Mouse (Mus musculus) MEL (cell line): Measurements from ENCODE around the gene Wdr81. TPM values are rescaled to one million over a fixed set of nuclear protein-coding genes. Genes with fewer than 3 reads are reported as not detected.
A peak's percentile ranks its signal among the peaks of the same experiment; 100 is the strongest.

ENCODE experiments used
- DNase-seq: peaks from one replicate; pipeline ENCODE4 v3.0.0; 2011; ENCODE audit warnings: low read depth, low spot score
- H3K27ac ChIP-seq: 2 replicates; pipeline ENCODE4 v1.5.1; 2012; ENCODE audit warnings: low read depth, mild to moderate bottlenecking, control low read depth, low read length, moderate library complexity; ENCODE audit not compliant: control insufficient read depth
- H3K27me3 ChIP-seq, 2 experiments: fragments of 150-350 bp in 1 of 2; sonication (generic) in 1 of 2; 2 replicates each; pipeline ENCODE4 v1.6.1; 2012; ENCODE audit warnings: low read length in 2 of 2, mild to moderate bottlenecking in 2 of 2, improper control_type of control experiment in 1 of 2, moderate library complexity in 1 of 2; ENCODE audit not compliant: insufficient read depth in 2 of 2, control insufficient read depth in 1 of 2
- H3K36me3 ChIP-seq, 2 experiments: 2 replicates each; pipeline ENCODE4 v1.6.1; 2012 to 2014; ENCODE audit warnings: low read length in 2 of 2, improper control_type of control experiment in 1 of 2, inconsistent platforms in 1 of 2, mild to moderate bottlenecking in 1 of 2; ENCODE audit not compliant: insufficient read depth in 2 of 2, control insufficient read depth in 1 of 2
- H3K4me1 ChIP-seq, 2 experiments: fragments of 150-350 bp in 1 of 2; sonication (generic) in 1 of 2; 2 replicates each; pipeline ENCODE4 v1.6.1; 2012; ENCODE audit warnings: low read length in 2 of 2, improper control_type of control experiment in 1 of 2, mild to moderate bottlenecking in 1 of 2; ENCODE audit not compliant: insufficient read depth in 2 of 2, control insufficient read depth in 1 of 2
- H3K4me3 ChIP-seq, 2 experiments: fragments of 150-350 bp in 1 of 2; sonication (generic) in 1 of 2; 2 replicates each; pipeline ENCODE4 v1.5.1; 2012; ENCODE audit warnings: low read depth in 2 of 2, low read length in 2 of 2, mild to moderate bottlenecking in 2 of 2, moderate library complexity in 2 of 2, control low read depth in 1 of 2, improper control_type of control experiment in 1 of 2; ENCODE audit not compliant: control insufficient read depth in 1 of 2, insufficient read depth in 1 of 2
- H3K79me2 ChIP-seq: 2 replicates; pipeline ENCODE4 v1.6.1; 2012; ENCODE audit warnings: mild to moderate bottlenecking, low read length, moderate library complexity; ENCODE audit not compliant: control insufficient read depth, poor library complexity, insufficient read depth
- H3K9ac ChIP-seq: 2 replicates; pipeline ENCODE4 v1.6.1; 2012; ENCODE audit warnings: low read depth, mild to moderate bottlenecking, control low read depth, low read length, moderate library complexity; ENCODE audit not compliant: control insufficient read depth, poor library complexity, severe bottlenecking
- H3K9me3 ChIP-seq: fragments of 150-350 bp; sonication (generic); replicated peaks from 2 replicates; pipeline ENCODE4 v1.6.1; 2012; ENCODE audit warnings: mild to moderate bottlenecking, low read length, improper control_type of control experiment, moderate library complexity; ENCODE audit not compliant: insufficient read depth
- CHD1 ChIP-seq: IDR thresholded peaks from 2 replicates; pipeline ENCODE4 v1.6.1; 2012; ENCODE audit warnings: low read depth, mild to moderate bottlenecking, inconsistent platforms, low read length, improper control_type of control experiment
- CHD2 ChIP-seq: IDR thresholded peaks from 2 replicates; pipeline ENCODE4 v1.6.1; 2011; ENCODE audit warnings: low read length, improper control_type of control experiment
- CTCF ChIP-seq, 3 experiments: IDR thresholded peaks in 2 of 3; conservative IDR thresholded peaks in 1 of 3; 2 replicates each; pipeline ENCODE4 v1.5.1; 2011 to 2012; ENCODE audit warnings: low read length in 3 of 3, low read depth in 2 of 3, mild to moderate bottlenecking in 2 of 3, improper control_type of control experiment in 1 of 3, inconsistent platforms in 1 of 3, mixed read lengths in 1 of 3, moderate library complexity in 1 of 3; ENCODE audit not compliant: control insufficient read depth in 1 of 3, insufficient read depth in 1 of 3, poor library complexity in 1 of 3, severe bottlenecking in 1 of 3
- ETS1 ChIP-seq: IDR thresholded peaks from 2 replicates; pipeline ENCODE4 v1.6.1; 2012; ENCODE audit warnings: low read depth, mild to moderate bottlenecking, inconsistent platforms, low read length, improper control_type of control experiment, moderate library complexity
- GABPA ChIP-seq: IDR thresholded peaks from 2 replicates; pipeline ENCODE4 v1.6.1; 2012; ENCODE audit warnings: low read depth, mild to moderate bottlenecking, inconsistent platforms, low read length, improper control_type of control experiment, moderate library complexity
- GATA1 ChIP-seq: IDR thresholded peaks from 2 replicates; pipeline ENCODE4 v1.6.1; 2011; ENCODE audit warnings: low read depth, low read length, improper control_type of control experiment
- JUND ChIP-seq: IDR thresholded peaks from 2 replicates; pipeline ENCODE4 v1.6.1; 2011; ENCODE audit warnings: low read depth, mild to moderate bottlenecking, improper control_type of control experiment, low read length
- KAT2A ChIP-seq: conservative IDR thresholded peaks from 2 replicates; pipeline ENCODE4 v1.6.1; 2012; ENCODE audit warnings: low read depth, low read length, improper control_type of control experiment, inconsistent platforms
- MAFK ChIP-seq: IDR thresholded peaks from 2 replicates; pipeline ENCODE4 v1.6.1; 2011; ENCODE audit warnings: low read depth, mild to moderate bottlenecking, low read length, improper control_type of control experiment, borderline replicate concordance
- MAX ChIP-seq: IDR thresholded peaks from 2 replicates; pipeline ENCODE4 v1.6.1; 2011; ENCODE audit warnings: low read length, improper control_type of control experiment
- MAZ ChIP-seq: IDR thresholded peaks from 2 replicates; pipeline ENCODE4 v1.6.1; 2012; ENCODE audit warnings: low read depth, mild to moderate bottlenecking, inconsistent platforms, low read length, improper control_type of control experiment
- MEF2A ChIP-seq: IDR thresholded peaks from 2 replicates; pipeline ENCODE4 v1.6.1; 2014; ENCODE audit warnings: low read depth, mild to moderate bottlenecking, inconsistent platforms, low read length, improper control_type of control experiment; ENCODE audit not compliant: poor library complexity, insufficient replicate concordance, severe bottlenecking; ENCODE audit errors: extremely low read depth
- MXI1 ChIP-seq: IDR thresholded peaks from 2 replicates; pipeline ENCODE4 v1.6.1; 2011; ENCODE audit warnings: mild to moderate bottlenecking, low read depth, low read length, improper control_type of control experiment
- MYC ChIP-seq: IDR thresholded peaks from 2 replicates; pipeline ENCODE4 v1.6.1; 2011; ENCODE audit warnings: low read depth, mild to moderate bottlenecking, low read length, improper control_type of control experiment, moderate library complexity
- NELFE ChIP-seq: IDR thresholded peaks from 2 replicates; pipeline ENCODE4 v1.6.1; 2011; ENCODE audit warnings: low read depth, low read length, improper control_type of control experiment
- NRF1 ChIP-seq: IDR thresholded peaks from 2 replicates; pipeline ENCODE4 v1.6.1; 2014; ENCODE audit warnings: low read depth, mild to moderate bottlenecking, inconsistent platforms, low read length, improper control_type of control experiment, moderate library complexity; ENCODE audit not compliant: poor library complexity, insufficient read depth, severe bottlenecking
- POLR2AphosphoS2 ChIP-seq: IDR thresholded peaks from 2 replicates; pipeline ENCODE4 v1.6.1; 2011; ENCODE audit warnings: low read length, improper control_type of control experiment
- RAD21 ChIP-seq: IDR thresholded peaks from 2 replicates; pipeline ENCODE4 v1.6.1; 2011; ENCODE audit warnings: mild to moderate bottlenecking, low read depth, low read length, improper control_type of control experiment
- RCOR1 ChIP-seq: IDR thresholded peaks from 2 replicates; pipeline ENCODE4 v1.6.1; 2012; ENCODE audit warnings: low read depth, mild to moderate bottlenecking, inconsistent platforms, low read length, improper control_type of control experiment
- SIN3A ChIP-seq: IDR thresholded peaks from 2 replicates; pipeline ENCODE4 v1.6.1; 2012; ENCODE audit warnings: low read length, improper control_type of control experiment, inconsistent platforms
- SMC3 ChIP-seq: IDR thresholded peaks from 2 replicates; pipeline ENCODE4 v1.6.1; 2011; ENCODE audit warnings: low read depth, low read length, improper control_type of control experiment
- TAL1 ChIP-seq: IDR thresholded peaks from 2 replicates; pipeline ENCODE4 v1.6.1; 2012; ENCODE audit warnings: mild to moderate bottlenecking, inconsistent platforms, low read length, moderate library complexity, mixed read lengths
- TBP ChIP-seq: IDR thresholded peaks from 2 replicates; pipeline ENCODE4 v1.8.0; 2011; ENCODE audit warnings: low read depth, low read length, improper control_type of control experiment
- TCF12 ChIP-seq: IDR thresholded peaks from 2 replicates; pipeline ENCODE4 v1.6.1; 2014; ENCODE audit warnings: low read depth, mild to moderate bottlenecking, inconsistent platforms, low read length, improper control_type of control experiment, moderate library complexity
- UBTF ChIP-seq: IDR thresholded peaks from 2 replicates; pipeline ENCODE4 v1.6.1; 2012; ENCODE audit warnings: low read depth, mild to moderate bottlenecking, inconsistent platforms, low read length, improper control_type of control experiment, moderate library complexity, borderline replicate concordance; ENCODE audit not compliant: insufficient read depth
- USF1 ChIP-seq: IDR thresholded peaks from 2 replicates; pipeline ENCODE4 v1.6.1; 2014; ENCODE audit warnings: low read depth, mild to moderate bottlenecking, inconsistent platforms, low read length, improper control_type of control experiment, moderate library complexity
- ZC3H11A ChIP-seq: IDR thresholded peaks from 2 replicates; pipeline ENCODE4 v1.6.1; 2012; ENCODE audit warnings: low read depth, mild to moderate bottlenecking, inconsistent platforms, low read length, improper control_type of control experiment
- ZKSCAN1 ChIP-seq: IDR thresholded peaks from 2 replicates; pipeline ENCODE4 v1.6.1; 2012; ENCODE audit warnings: low read depth, mild to moderate bottlenecking, inconsistent platforms, low read length, improper control_type of control experiment, moderate library complexity
- ZMIZ1 ChIP-seq: IDR thresholded peaks from 2 replicates; pipeline ENCODE4 v1.6.1; 2012; ENCODE audit warnings: low read depth, mild to moderate bottlenecking, inconsistent platforms, low read length, improper control_type of control experiment, moderate library complexity
- ZNF384 ChIP-seq: IDR thresholded peaks from 2 replicates; pipeline ENCODE4 v1.6.1; 2012; ENCODE audit warnings: low read depth, mild to moderate bottlenecking, inconsistent platforms, low read length, improper control_type of control experiment
- polyA plus RNA-seq, 2 experiments: library from polyadenylated mRNA; stranded (reverse) in 1 of 2; unstranded in 1 of 2; fragments of >175 nt in 1 of 2; fragments of >200 nt in 1 of 2; gene quantifications; 2 replicates each; pipeline versions ENCODE4 v1.2.1 to v1.2.4; 2012; ENCODE audit warnings: low replicate concordance in 2 of 2, low read depth in 1 of 2; ENCODE audit not compliant: insufficient read length in 2 of 2, insufficient read depth in 1 of 2, missing spikeins in 1 of 2
- total RNA-seq: library from RNA; depleted of rRNA; stranded (reverse); fragments of 300-350 nt; gene quantifications from 2 replicates; pipeline ENCODE4 v1.2.3, GENCODE M21; 2012

Wdr81 gene
- total and polyA plus RNA-seq, 3 experiments, result 7.0 to 13.9 TPM; not detected in 1

DNA sequence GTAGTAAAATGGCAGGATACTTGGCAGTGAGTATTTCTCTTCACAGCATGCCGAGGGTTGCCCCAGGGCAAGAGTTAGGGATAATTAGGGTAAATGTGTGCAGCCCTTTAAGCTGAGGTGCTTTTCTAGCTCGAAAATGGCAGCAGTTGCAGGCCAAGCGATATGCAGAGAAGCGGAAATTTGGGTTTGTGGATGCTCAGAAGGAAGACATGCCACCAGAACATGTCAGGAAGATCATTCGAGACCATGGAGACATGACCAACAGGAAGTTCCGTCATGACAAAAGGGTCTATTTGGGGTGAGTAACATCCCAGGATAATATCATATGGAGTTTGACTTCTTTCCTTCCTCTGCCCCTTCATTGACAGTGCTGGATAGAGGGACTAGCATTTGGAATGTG is 33.0 kb upstream of the Wdr81 start:
- Histone ChIP-seq H3K4me1 (peaks cover 5 to 8% of the 10 kb centered on the region in 2 experiments; a peak in 3 of 4 replicates), H3K79me2 (peaks cover 30% of the 10 kb centered on the region), H3K9ac (peak overlapping the region; percentile 96), H3K9me3 (no peaks in the 10 kb centered on the region), H3K36me3 (peaks cover 20 to 33% of the 10 kb centered on the region in 2 experiments), H3K4me3 (peak overlapping the region; percentile 92 to 97), H3K27me3 (no peaks in the 10 kb centered on the region), H3K27ac (peak overlapping the region; percentile 80)
- DNase-seq, result peak; percentile 53
- 0 out of 2 replicates have a peak, but pooled peaks have one; percentile 11 for TF ChIP-seq TBP
- TF ChIP-seq JUND, result no peak
- TF ChIP-seq TAL1, result no peak
- TF ChIP-seq GATA1, result no peak

DNA sequence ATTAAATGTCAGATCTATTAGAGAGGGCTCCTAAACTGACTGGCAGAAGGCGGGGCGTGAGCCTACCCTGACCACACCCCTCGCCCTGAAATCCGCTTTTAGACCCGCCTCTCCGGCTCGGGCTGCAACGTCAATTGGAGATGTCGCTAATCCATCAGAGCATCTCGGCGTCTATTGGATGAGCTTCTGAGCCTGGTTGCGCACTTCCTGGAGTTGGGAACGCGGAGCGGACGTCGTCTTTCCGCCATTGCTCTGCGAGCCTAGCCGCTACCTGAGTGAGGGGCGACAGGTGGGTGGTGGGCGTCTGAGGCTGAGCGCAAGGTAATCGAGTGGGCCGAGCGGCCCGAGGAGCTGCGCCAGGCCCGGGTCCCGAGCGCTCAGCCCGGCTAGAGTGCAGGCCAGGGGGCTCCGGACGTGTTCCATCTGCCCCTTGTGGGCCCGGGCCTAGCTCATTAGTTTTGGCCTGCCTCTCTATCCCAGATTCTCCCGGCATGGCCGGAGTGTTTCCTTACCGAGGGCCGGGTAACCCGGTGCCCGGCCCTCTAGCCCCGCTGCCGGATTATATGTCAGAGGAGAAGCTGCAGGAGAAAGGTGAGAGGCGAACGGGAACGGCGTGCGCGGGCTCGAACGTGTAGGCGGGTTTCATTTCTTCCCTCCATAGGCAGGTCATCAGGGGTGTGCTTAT is 32.2 kb upstream of the Wdr81 start, which contains the start of gene Prpf8:
TSS of gene Prpf8 (plus strand) at position 216 of the 685 bp plus-strand sequence.
- Histone ChIP-seq H3K4me1 (peaks cover 5 to 8% of the 10 kb centered on the region in 2 experiments; a peak in 3 of 4 replicates), H3K9me3 (no peaks in the 10 kb centered on the region), H3K4me3 (peak within 1 kb of the TSS; percentile 92 to 97), H3K27ac (peak within 1 kb of the TSS; percentile 80), H3K27me3 (no peaks in the 10 kb centered on the region), H3K9ac (peak within 1 kb of the TSS; percentile 96), H3K79me2 (peaks cover 30% of the 10 kb centered on the region), H3K36me3 (peaks cover 20 to 31% of the 10 kb centered on the region in 2 experiments)
- DNase-seq, result peak; percentile 100
- peak; percentile 73; the same call in 1 of the 2 replicates for TF ChIP-seq ZMIZ1
- peak; percentile 77 for TF ChIP-seq MXI1
- no peak for TF ChIP-seq ZC3H11A
- TF ChIP-seq CHD1, result no peak
- TF ChIP-seq POLR2AphosphoS2, result peak; percentile 86
- no peak for TF ChIP-seq MAFK
- TF ChIP-seq UBTF, result no peak
- no peak for TF ChIP-seq GATA1
- peak; percentile 86 for TF ChIP-seq MYC
- TF ChIP-seq MAX, result peak; percentile 78
- 0 out of 2 replicates have a peak, but pooled peaks have one; percentile 51 for TF ChIP-seq ZKSCAN1
- peak; percentile 93 for TF ChIP-seq SIN3A
- TF ChIP-seq MEF2A, result no peak
- no peak for TF ChIP-seq RCOR1
- TF ChIP-seq CHD2, result peak; percentile 87
- no peak for TF ChIP-seq RAD21
- no peak for TF ChIP-seq CTCF (IDR thresholded peaks at IDR 0.05 in 2 of 3, conservative IDR thresholded peaks at IDR 0.05 in 1 of 3; ENCODE audit: control insufficient read depth in 1 of 3, insufficient read depth in 1 of 3, low read depth in 2 of 3, low read length in 3 of 3, poor library complexity in 1 of 3, severe bottlenecking in 1 of 3)
- no peak for TF ChIP-seq SMC3
- TF ChIP-seq ETS1, result no peak
- TF ChIP-seq NRF1, result peak; percentile 52; the same call in 1 of the 2 replicates
- TF ChIP-seq NELFE, result peak; percentile 90
- TF ChIP-seq USF1, result no peak
- TF ChIP-seq TAL1, result no peak
- TF ChIP-seq ZNF384, result no peak
- peak; percentile 71; the same call in 1 of the 2 replicates for TF ChIP-seq MAZ
- peak; percentile 87 for TF ChIP-seq KAT2A
- TF ChIP-seq TCF12, result 0 out of 2 replicates have a peak, but pooled peaks have one; percentile 16
- peak; percentile 63; the same call in 1 of the 2 replicates for TF ChIP-seq GABPA
